Mouse (Mus musculus) lung, embryonic 14.5 days (tissue): ENCODE data around the gene Scyl1. TPM values are rescaled to one million over a fixed set of nuclear protein-coding genes. Genes with fewer than 3 reads are reported as not detected.
A peak's percentile ranks its signal among the peaks of the same experiment; 100 is the strongest.

ENCODE experiments used
- ATAC-seq: fragments of 200-750 bp; cut with Nextera tagmentation; 2 replicates; pipeline ENCODE4 v1.8.0; 2017; ENCODE audit warnings: mild to moderate bottlenecking, moderate TSS enrichment, moderate library complexity; ENCODE audit not compliant: insufficient read depth
- DNase-seq: peaks from one replicate; pipeline ENCODE4 v3.0.0-alpha.2; 2015
- H3K27ac ChIP-seq: fragments of 300-500 bp; sonication (generic); 2 replicates; pipeline ENCODE4 v1.5.1; 2014; ENCODE audit warnings: low read depth, mild to moderate bottlenecking, moderate library complexity
- H3K27me3 ChIP-seq: fragments of 300-500 bp; sonication (generic); 2 replicates; pipeline ENCODE4 v1.6.1; 2014; ENCODE audit warnings: low read length, control low read depth; ENCODE audit not compliant: insufficient read depth
- H3K36me3 ChIP-seq: fragments of 300-500 bp; sonication (generic); 2 replicates; pipeline ENCODE4 v1.6.1; 2014; ENCODE audit warnings: control low read depth; ENCODE audit not compliant: insufficient read depth
- H3K4me1 ChIP-seq: fragments of 300-500 bp; sonication (generic); 2 replicates; pipeline ENCODE4 v1.6.1; 2014; ENCODE audit warnings: antibody characterized with exemption, control low read depth; ENCODE audit not compliant: insufficient read depth
- H3K4me2 ChIP-seq: fragments of 300-500 bp; sonication (generic); 2 replicates; pipeline ENCODE4 v1.6.1; 2014; ENCODE audit warnings: mild to moderate bottlenecking
- H3K4me3 ChIP-seq: fragments of 300-500 bp; sonication (generic); 2 replicates; pipeline ENCODE4 v1.5.1; 2014; ENCODE audit warnings: low read depth, low read length
- H3K9ac ChIP-seq: fragments of 300-500 bp; sonication (generic); 2 replicates; pipeline ENCODE4 v1.6.1; 2014
- H3K9me3 ChIP-seq: fragments of 300-500 bp; sonication (generic); 2 replicates; pipeline ENCODE4 v1.6.1; 2016; ENCODE audit warnings: low read depth, low read length, control low read depth
- CTCF ChIP-seq: IDR thresholded peaks from 2 replicates; pipeline ENCODE4 v1.5.1; 2016; ENCODE audit warnings: antibody characterized with exemption, low read depth
- WGBS: fragments of 180-500 bp; shearing (Covaris S2); extraction: QIAGEN DNeasy Blood & Tissue Kit; methylation state at CpG from one replicate; pipeline ENCODE4 v1.1.7; 2014; 5-methylcytosine and 5-hydroxymethylcytosine counted together
- polyA plus RNA-seq: library from polyadenylated mRNA; unstranded; fragments of >200 nt; fragmentation: Nextera tagmentation; extraction: Ambion mirVana; gene quantifications from 2 replicates; pipeline ENCODE4 v1.2.1, GENCODE M21; 2014

The Scyl1 gene
- polyA plus RNA-seq, 1 experiment from 2014 or later, result 84.5 TPM

- Histone ChIP-seq H3K27ac (peak overlapping the region; percentile 99), H3K4me2 (peak overlapping the region; percentile 99), H3K27me3 (no peaks in the 10 kb centered on the region), H3K9ac (peak overlapping the region; percentile 88), H3K4me1 (peaks cover 33% of the 10 kb centered on the region), H3K36me3 (peaks cover 33% of the 10 kb centered on the region), H3K4me3 (peak overlapping the region; percentile 86), H3K9me3 (no peaks in the 10 kb centered on the region)
- under 1% methylated on average over 25 of the region's 25 CpGs for WGBS
- DNase-seq (peak; percentile 99), ATAC-seq (peak; percentile 50; the same call in 1 of the 2 replicates)
- TF ChIP-seq CTCF, result no peak
Measured at GRCm38 (mm10) chr19:5802011-5802786, 31.0 kb upstream of the Scyl1 start.

- Histone ChIP-seq H3K4me2 (peak overlapping the region; percentile 99), H3K36me3 (peaks cover 40% of the 10 kb centered on the region), H3K27ac (peak overlapping the region; percentile 99), H3K9me3 (no peaks in the 10 kb centered on the region), H3K27me3 (no peaks in the 10 kb centered on the region), H3K9ac (peak overlapping the region; percentile 88), H3K4me1 (peaks cover 33% of the 10 kb centered on the region), H3K4me3 (peak overlapping the region; percentile 86)
- DNase-seq (peak; percentile 50), ATAC-seq (no peak)
- under 1% methylated on average over 3 of the region's 3 CpGs for WGBS
- no peak for TF ChIP-seq CTCF
Measured at GRCm38 (mm10) chr19:5801432-5801964, 30.3 kb upstream of the Scyl1 start.

GRCm38 (mm10) chr19:5800632-5801431, 29.6 kb upstream of the Scyl1 start:
- TF ChIP-seq CTCF, result no peak
- Histone ChIP-seq H3K9me3 (no peaks in the 10 kb centered on the region), H3K9ac (peak overlapping the region; percentile 88), H3K4me1 (peaks cover 29% of the 10 kb centered on the region), H3K36me3 (peaks cover 47% of the 10 kb centered on the region), H3K27me3 (no peaks in the 10 kb centered on the region), H3K4me2 (peak overlapping the region; percentile 99), H3K27ac (peak overlapping the region; percentile 99), H3K4me3 (peak overlapping the region; percentile 86)
- DNase-seq, result peak; percentile 58
- ATAC-seq, result no peak
- WGBS, result under 1% methylated on average over 19 of the region's 19 CpGs

GRCm38 (mm10) chr19:5800350-5800631, 29.1 kb upstream of the Scyl1 start:
- Histone ChIP-seq H3K4me3 (peak overlapping the region; percentile 86), H3K9me3 (no peaks in the 10 kb centered on the region), H3K9ac (peak overlapping the region; percentile 88), H3K27ac (peak overlapping the region; percentile 99), H3K27me3 (no peaks in the 10 kb centered on the region), H3K4me1 (peaks cover 24% of the 10 kb centered on the region), H3K36me3 (peaks cover 52% of the 10 kb centered on the region), H3K4me2 (peak overlapping the region; percentile 99)
- DNase-seq (peak; percentile 48), ATAC-seq (no peak)
- no peak for TF ChIP-seq CTCF
- 1% methylated on average over 2 of the region's 2 CpGs for WGBS

- H3K27ac ChIP-seq, result peak overlapping the region; percentile 99
- 0% methylated on average over 10 of the region's 10 CpGs for WGBS
- H3K4me3 ChIP-seq, result peak overlapping the region; percentile 86
- H3K9ac ChIP-seq, result peak overlapping the region; percentile 88
- no peaks in the 10 kb centered on the region for H3K27me3 ChIP-seq
- H3K36me3 ChIP-seq, result peaks cover 58% of the 10 kb centered on the region
- H3K4me1 ChIP-seq, result peaks cover 19% of the 10 kb centered on the region
- peak overlapping the region; percentile 99 for H3K4me2 ChIP-seq
- peak; percentile 73 for DNase-seq
- ATAC-seq, result no peak
- H3K9me3 ChIP-seq, result no peaks in the 10 kb centered on the region
- no peak for TF ChIP-seq CTCF
Measured at GRCm38 (mm10) chr19:5799566-5800349, 28.5 kb upstream of the Scyl1 start.

- H3K4me3 ChIP-seq, result peak overlapping the region; percentile 86
- H3K27me3 ChIP-seq, result no peaks in the 10 kb centered on the region
- ATAC-seq (no peak), DNase-seq (peak; percentile 69)
- peaks cover 59% of the 10 kb centered on the region for H3K36me3 ChIP-seq
- no peak for TF ChIP-seq CTCF
- H3K4me1 ChIP-seq, result peaks cover 11% of the 10 kb centered on the region
- 0% methylated on average over 7 of the region's 7 CpGs for WGBS
- H3K4me2 ChIP-seq, result peak overlapping the region; percentile 99
- H3K9ac ChIP-seq, result peak overlapping the region; percentile 88
- peak overlapping the region; percentile 67 for H3K27ac ChIP-seq
- H3K9me3 ChIP-seq, result no peaks in the 10 kb centered on the region
Measured at GRCm38 (mm10) chr19:5798700-5799479, 27.7 kb upstream of the Scyl1 start.
